Mouse (Mus musculus) lung, postnatal 0 days (tissue): ENCODE data around the gene 4933416C03Rik.

Source experiments
- CTCF ChIP-seq: IDR thresholded peaks from 2 replicates; pipeline ENCODE4 v1.5.1; 2016; ENCODE audit warnings: antibody characterized with exemption, mild to moderate bottlenecking
- EP300 ChIP-seq: IDR thresholded peaks from 2 replicates; pipeline ENCODE4 v1.6.1; 2016; ENCODE audit warnings: antibody characterized with exemption, mild to moderate bottlenecking, control low read depth

- TF ChIP-seq CTCF (no peak), EP300 (no peak)
These were observed 17.3 kb downstream of the 4933416C03Rik start for GRCm38 (mm10) chr10:116096466-116096865.
